Mouse (Mus musculus) cerebellum, adult 9-11 months (tissue): ENCODE data around the gene Gm9857.

ENCODE experiments used
- DNase-seq: peaks from one replicate; pipeline ENCODE4 v3.0.0; 2022

The Gm9857 gene

GRCm38 (mm10) chr3:108940001-108940633 lies at the start of gene Gm9857:
TSS of gene Gm9857 (minus strand) at chr3:108940445.
- no peak for DNase-seq

GRCm38 (mm10) chr3:108987009-108987659 lies 46.9 kb upstream of the Gm9857 start:
- DNase-seq = no peak

DNA sequence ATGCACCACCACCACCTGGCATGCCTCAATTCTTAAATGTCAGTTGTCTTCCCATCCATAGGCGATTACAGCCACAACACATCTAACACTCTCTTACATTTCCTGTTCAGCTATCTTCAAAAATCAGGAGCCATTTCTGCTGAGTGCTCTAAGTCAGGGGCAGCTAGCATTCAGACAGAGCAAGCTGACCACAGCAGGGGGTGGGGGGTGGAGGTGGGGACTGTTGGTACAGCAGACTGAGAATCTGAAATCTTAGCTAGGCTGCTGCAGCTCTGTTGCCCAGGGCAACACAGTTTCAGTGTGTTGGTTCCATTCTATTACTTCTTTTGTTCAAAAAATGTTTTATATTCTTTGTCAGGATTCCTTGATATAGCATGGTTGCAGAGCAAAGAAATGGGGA lies 46.3 kb upstream of the Gm9857 start:
- no peak for DNase-seq

DNA sequence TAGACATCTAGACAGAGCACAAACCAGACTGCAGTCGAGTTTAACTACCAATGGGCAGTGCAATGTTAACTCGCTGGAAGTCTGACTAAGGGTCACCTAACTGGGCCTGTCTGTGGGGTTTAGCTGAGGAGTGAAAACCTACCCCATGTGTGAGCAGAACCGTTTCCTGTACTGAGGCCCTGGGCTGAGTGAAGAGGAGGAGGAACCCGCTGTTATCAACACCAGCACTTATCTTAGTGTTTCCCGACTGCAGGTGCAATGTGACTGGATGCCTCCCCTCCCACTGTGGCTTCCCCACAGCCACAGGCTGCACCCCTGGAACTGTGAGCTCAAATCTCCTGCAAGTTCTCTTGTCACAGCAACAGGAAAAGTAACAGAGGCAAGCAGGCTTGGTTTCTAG lies 43.7 kb upstream of the Gm9857 start:
- DNase-seq = no peak

- no peak for DNase-seq
Measured at GRCm38 (mm10) chr3:108981946-108982345, 41.7 kb upstream of the Gm9857 start.

GRCm38 (mm10) chr3:108977340-108978030 lies 37.2 kb upstream of the Gm9857 start:
- DNase-seq = no peak

DNA sequence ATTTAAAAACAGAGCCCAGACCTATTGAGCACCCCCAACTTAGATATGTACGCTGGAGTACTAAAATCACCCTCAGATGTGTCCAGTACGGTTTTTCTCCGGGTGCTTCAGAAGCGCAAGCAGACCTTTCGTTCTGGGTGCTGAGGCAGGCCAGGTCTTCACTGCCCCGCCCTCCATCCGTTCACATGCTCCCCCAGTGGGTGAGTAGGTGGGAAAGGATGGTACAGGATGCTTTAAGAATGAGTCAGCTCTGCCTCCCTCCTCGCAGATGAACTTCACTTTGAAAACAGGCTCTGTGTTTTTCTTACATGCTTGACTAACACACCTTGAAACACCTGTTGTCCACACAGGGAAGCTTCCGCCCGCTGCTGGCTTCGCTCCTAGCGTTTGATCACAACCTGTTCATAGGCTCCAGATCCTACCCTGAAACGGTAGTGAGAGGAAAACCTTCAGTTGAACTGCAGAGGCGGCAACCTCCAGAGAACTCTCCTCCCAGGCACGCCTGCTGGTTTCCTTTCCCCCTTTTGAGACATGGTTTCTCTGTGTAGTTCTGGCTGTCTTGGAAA lies 34.8 kb upstream of the Gm9857 start:
- DNase-seq = peak; percentile 40

DNA sequence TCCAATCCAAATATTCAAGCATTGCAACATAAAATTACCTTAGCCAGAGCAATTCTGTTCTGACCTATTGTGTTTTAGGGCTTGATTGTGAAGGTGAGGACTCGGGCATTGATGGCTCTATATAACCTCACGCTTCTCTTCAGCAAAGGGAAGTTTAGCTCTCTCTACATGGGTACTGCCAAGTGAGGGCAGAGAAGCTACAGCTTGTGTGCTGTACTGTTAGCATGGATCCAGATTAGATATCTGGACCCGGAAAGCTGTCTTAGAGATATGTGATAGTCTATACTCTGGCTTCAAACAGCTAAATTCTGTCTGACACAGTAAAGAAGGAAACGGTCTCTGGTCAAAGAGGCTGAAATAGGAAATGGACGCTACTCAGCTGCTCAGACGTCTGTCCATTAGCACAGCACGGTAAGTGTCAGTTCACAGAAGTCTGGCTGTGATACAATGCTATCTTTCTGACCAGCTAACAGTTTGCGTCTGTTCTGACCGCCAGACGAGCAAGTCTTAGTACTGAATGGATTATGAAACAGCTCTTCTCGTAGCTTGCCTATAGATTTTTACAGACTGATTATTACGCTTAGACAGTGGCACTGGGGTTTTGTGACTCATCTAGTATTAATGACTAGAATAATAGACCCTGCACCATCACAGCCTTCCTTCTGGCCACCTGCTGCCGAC lies 33.9 kb upstream of the Gm9857 start:
- no peak for DNase-seq

DNA sequence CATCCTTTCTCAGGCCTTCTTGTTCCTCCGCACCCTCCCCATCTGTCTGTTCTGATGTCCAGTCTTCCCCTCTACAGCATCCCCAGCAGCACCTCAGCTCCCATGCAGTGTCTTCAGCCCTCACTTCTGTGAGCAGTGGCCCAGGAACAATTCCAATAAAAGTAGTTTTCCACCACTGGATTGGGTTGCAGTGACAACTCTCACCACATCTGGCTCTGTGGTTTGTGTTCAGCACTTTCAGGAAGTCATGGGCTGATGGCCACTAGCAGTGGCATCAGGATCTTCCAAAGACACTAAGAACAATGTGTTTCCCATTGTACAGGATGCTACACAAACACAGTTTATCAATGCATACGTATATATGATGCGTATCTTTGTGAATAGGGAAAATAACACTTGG lies 25.8 kb upstream of the Gm9857 start:
- no peak for DNase-seq

- no peak for DNase-seq
Measured at GRCm38 (mm10) chr3:108964361-108965044, 24.3 kb upstream of the Gm9857 start.

DNA sequence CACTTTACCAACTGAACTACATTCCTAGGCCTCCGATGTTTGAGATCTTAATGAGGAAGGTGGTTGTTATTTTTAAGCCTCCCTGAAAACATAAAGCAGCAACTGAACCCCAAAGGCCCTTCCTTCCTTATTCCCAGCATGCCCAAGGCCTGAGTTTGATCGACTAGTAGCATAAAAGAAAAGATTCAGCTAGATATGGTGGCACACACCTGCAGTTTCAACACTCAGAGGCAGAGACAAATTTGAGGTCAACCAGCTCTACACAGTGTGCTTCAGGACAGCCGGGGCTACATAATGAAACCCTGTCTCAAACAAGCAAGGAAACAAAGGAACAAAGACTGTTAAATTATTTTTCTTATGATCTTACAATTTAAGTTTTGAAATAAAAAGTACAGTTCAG lies 23.5 kb upstream of the Gm9857 start:
- DNase-seq = no peak

DNA sequence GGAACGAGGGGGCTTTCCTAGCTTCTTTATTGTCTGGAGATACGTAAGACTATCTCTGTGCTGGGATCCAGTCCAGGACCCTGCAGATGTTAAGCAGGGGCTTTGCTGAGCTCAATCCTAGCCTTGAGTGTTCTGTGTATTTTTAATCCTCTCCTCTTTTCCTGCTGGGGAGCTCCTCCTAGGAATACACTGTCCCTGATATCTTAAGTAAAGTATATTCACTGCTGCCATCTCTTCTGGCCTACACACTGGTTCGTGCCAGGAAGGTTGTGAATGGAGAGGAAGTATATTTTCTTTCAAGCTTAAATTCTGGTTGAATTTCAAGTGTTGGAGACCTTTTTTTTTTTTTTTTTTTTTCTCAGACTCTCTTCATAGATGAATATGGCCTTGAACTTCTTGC lies 23.0 kb upstream of the Gm9857 start:
- DNase-seq = no peak

DNA sequence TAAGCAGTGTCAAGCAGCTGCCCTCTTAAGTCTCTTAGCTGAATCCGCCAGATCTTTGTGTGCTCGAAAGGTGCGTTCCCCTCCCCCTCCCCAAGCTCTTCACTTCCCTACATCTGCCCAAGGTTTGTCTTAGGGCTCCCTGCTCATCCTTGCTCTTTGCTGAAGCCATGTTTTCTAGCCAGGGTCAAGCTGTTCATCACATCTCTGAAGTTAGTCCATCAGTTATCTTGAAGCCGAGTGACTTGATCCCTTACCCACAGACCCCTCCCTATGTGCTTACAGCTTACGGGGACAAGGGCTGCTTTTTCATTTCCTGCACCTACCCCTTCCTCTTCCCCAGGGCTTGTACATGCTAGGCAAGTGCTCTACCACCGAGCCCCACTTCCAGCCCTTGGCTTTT lies 21.4 kb upstream of the Gm9857 start:
- no peak for DNase-seq

DNA sequence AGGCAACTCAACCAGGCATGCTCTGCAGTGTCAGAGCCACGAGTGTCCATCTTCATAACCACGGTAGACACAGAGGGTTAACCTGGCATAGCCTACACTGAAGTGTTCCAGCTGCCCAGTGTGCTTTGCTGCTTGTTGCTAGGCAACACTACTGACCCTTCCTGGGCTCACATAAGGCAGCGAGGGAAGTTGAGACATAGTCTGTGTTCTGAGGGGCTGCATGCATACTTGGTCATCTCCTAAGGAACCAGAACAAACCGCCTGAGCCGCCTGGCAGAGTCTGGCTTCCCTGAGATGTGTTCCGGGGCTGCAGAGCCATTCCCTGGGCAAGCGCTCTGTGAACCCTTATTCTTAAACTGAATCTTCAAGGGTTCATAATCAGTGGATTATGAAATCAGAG lies 21.0 kb upstream of the Gm9857 start:
- DNase-seq = peak; percentile 32

- DNase-seq = no peak
Measured at GRCm38 (mm10) chr3:108959680-108960295, 19.5 kb upstream of the Gm9857 start.

DNA sequence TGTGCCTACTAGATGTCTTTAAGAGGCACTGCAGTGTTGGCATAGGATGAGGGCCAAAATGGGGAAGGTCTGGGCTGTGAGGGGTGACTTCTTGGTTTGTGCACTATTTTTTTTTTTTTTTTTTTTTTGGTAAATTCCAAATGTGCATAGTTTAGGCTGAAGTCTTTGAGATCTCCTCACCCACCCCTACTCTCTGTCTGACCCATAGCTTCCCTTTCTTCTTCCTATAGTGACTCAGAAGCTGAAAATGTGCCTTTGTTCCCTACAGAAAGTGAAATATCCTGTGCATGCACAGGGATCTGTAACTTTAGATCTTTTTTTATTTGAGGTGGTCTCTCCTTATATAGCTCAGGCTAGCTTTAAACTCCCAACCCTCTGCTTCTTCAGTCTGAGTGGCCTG lies 17.7 kb upstream of the Gm9857 start:
- DNase-seq = no peak

DNA sequence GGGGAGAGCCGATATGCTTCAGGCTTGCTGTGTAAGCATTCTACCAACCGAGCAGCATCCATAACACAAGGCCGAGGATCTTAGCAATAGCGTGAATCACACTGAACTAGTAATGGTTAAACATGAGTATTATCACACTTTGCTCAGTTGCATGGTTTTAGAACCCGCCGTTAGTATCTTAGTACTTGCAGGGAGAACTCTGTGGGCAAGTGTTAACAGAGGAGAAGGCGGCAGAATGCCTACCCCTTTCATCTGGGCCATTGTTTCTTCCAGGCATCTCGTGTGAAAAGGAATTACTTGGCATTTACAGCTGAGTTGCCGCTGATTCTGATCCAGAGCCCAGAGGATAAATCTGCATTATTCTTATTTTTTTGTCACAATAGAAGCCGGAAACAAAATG lies 751 bp upstream of the Gm9857 start:
- no peak for DNase-seq

- no peak for DNase-seq
Measured at GRCm38 (mm10) chr3:108939573-108939972, 672 bp downstream of the Gm9857 start, which contains the start of gene Henmt1. TSS of gene Henmt1 (plus strand) at chr3:108939873.

GRCm38 (mm10) chr3:108938691-108939090 lies 1.6 kb downstream of the Gm9857 start:
- DNase-seq = no peak

- no peak for DNase-seq
Measured at GRCm38 (mm10) chr3:108933557-108933956, 6.7 kb downstream of the Gm9857 start.

GRCm38 (mm10) chr3:108926308-108926707 lies 13.9 kb downstream of the Gm9857 start:
- DNase-seq = no peak

- DNase-seq = no peak
Measured at GRCm38 (mm10) chr3:108925677-108926076, 14.6 kb downstream of the Gm9857 start.
